8 mouse cellular contexts compared by ENCODE assay signal in the genomic region with DNA sequence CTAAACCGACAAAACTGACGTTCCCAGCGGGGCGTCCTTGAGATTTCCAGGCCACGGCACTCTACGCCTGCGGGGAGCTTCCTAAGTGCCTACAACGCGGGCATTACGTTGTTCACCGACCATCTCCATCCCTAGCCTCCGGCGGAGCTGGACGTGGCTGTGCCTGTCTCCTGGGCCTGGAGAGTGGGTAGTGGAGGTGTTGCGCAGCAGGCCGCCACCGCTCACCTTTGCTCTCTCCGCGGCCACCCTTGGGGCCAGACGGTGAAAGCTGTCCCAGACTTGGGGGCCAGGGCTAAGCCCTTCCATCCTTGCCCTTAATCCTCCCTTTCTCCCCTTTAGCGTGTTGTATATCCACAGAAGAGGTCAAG. TPM values are rescaled to one million over a fixed set of nuclear protein-coding genes. Genes with fewer than 3 reads are reported as not detected.
DNase-seq lines count a peak whose midpoint lies in the region; ATAC-seq and TF ChIP-seq lines count a peak whose summit lies in the region.

No protein-coding gene starts in this region.

- TF ChIP-seq CTCF in heart, postnatal 0 days (IDR thresholded peaks at IDR 0.05; ENCODE audit: low read depth) = no peak
- no peak for TF ChIP-seq CTCF in bone marrow, adult 2 months (IDR thresholded peaks at IDR 0.05; ENCODE audit: control insufficient read depth, insufficient read depth, low read length)

- H3K27ac ChIP-seq in heart, postnatal 0 days (ENCODE audit: low read depth) = peak overlapping the region; percentile 98
- peak overlapping the region; percentile 97 for H3K27ac ChIP-seq in bone marrow, adult 2 months (ENCODE audit: control insufficient read depth, insufficient read depth, low read depth, low read length, poor library complexity)
- peak overlapping the region; percentile 92 for H3K27ac ChIP-seq in liver, embryonic 16.5 days (ENCODE audit: low read length)

- H3K27me3 ChIP-seq in heart, postnatal 0 days (ENCODE audit: control insufficient read depth, insufficient read depth, low read length) = no peaks in the 10 kb centered on the region
- no peaks in the 10 kb centered on the region for H3K27me3 ChIP-seq in liver, embryonic 16.5 days (ENCODE audit: control insufficient read depth, insufficient read depth, low read depth, low read length)

- H3K9ac ChIP-seq in heart, postnatal 0 days (replicated peaks; ENCODE audit: low read depth, low read length) = peak overlapping the region; percentile 80
- H3K9ac ChIP-seq in liver, embryonic 16.5 days (ENCODE audit: low read depth, low read length) = peak overlapping the region; percentile 72

- H3K4me2 ChIP-seq in heart, postnatal 0 days (ENCODE audit: low read depth, low read length) = peak overlapping the region; percentile 99
- peak overlapping the region; percentile 79 for H3K4me2 ChIP-seq in liver, embryonic 16.5 days (ENCODE audit: low read depth, low read length)

- no peaks in the 10 kb centered on the region for H3K4me1 ChIP-seq in heart, postnatal 0 days (ENCODE audit: control insufficient read depth, insufficient read depth)
- H3K4me1 ChIP-seq in bone marrow, adult 2 months (ENCODE audit: control insufficient read depth, insufficient read depth, low read length) = no peaks in the 10 kb centered on the region; the same call in 1 of the 2 replicates
- no peaks in the 10 kb centered on the region; the same call in none of the 2 replicates for H3K4me1 ChIP-seq in liver, embryonic 16.5 days (ENCODE audit: control insufficient read depth, low read depth, low read length)

- no peaks in the 10 kb centered on the region for H3K9me3 ChIP-seq in heart, postnatal 0 days (replicated peaks; ENCODE audit: control insufficient read depth, low read length)
- H3K9me3 ChIP-seq in liver, embryonic 16.5 days (replicated peaks; ENCODE audit: control insufficient read depth, low read length) = no peaks in the 10 kb centered on the region

- WGBS in heart, postnatal 0 days = 1% methylated on average over 21 of the region's 21 CpGs
- WGBS in bone marrow, adult 2 months = 0% methylated on average over 21 of the region's 21 CpGs
- under 1% methylated on average over 21 of the region's 21 CpGs for WGBS in liver, embryonic 16.5 days (ENCODE audit: insufficient replicate concordance)

- no peaks in the 10 kb centered on the region for H3K36me3 ChIP-seq in heart, postnatal 0 days (replicated peaks; ENCODE audit: control insufficient read depth, insufficient read depth, low read length)
- H3K36me3 ChIP-seq in liver, embryonic 16.5 days (ENCODE audit: control insufficient read depth, insufficient read depth) = no peaks in the 10 kb centered on the region

- H3K4me3 ChIP-seq in heart, postnatal 0 days (ENCODE audit: low read depth, low read length) = peak overlapping the region; percentile 67
- H3K4me3 ChIP-seq in bone marrow, adult 2 months (replicated peaks; ENCODE audit: control insufficient read depth, low read depth, low read length) = peak overlapping the region; percentile 90
- H3K4me3 ChIP-seq in liver, embryonic 16.5 days (ENCODE audit: low read depth, low read length) = peak overlapping the region; percentile 88

- no peak; the same call in 1 of the 2 replicates for TF ChIP-seq POLR2A in bone marrow, adult 2 months (IDR thresholded peaks at IDR 0.05; ENCODE audit: borderline replicate concordance, control insufficient read depth, low read depth, low read length)

- ATAC-seq in heart, postnatal 0 days (ENCODE audit: insufficient read depth, low read depth) = peak; percentile 37
- peak; percentile 52 for ATAC-seq in liver, embryonic 16.5 days (ENCODE audit: low read depth)

- no peak for TF ChIP-seq EP300 in heart, postnatal 0 days (IDR thresholded peaks at IDR 0.05; ENCODE audit: low read depth)

- DNase-seq in heart, postnatal 0 days (ENCODE audit: low spot score) = no peak
- DNase-seq in heart, postnatal 36 days = no peak
- peak; percentile 27 for DNase-seq in gonadal fat pad, adult 2 months (ENCODE audit: low read depth)
- DNase-seq in urinary bladder, adult 18-20 months (ENCODE audit: low spot score in 2 of 2) = no peak
- no peak for DNase-seq in adrenal gland, postnatal 36 days
- no peak for DNase-seq in kidney, adult 18-20 months

- intact Hi-C loops in heart, postnatal 36 days (cut with DNase I) = loop anchor here (1.0 to 2.0 kb wide), 2 partner anchors 28 to 88 kb away; a partner anchor contains a TSS

RNA-seq across cellular contexts. Expression of a gene that starts 0.4 kb away (rescaled TPM):
- total RNA-seq in heart, postnatal 0 days (2014; rRNA removed; ENCODE audit: low replicate concordance) = 6.8 and 15.5 TPM in 2 replicates
- 21.5 and 22.2 TPM in 2 replicates for polyA plus RNA-seq in heart, postnatal 0 days (2015; fragmentation: Nextera tagmentation; extraction: Ambion mirVana)
- 10 to 100 TPM; 24.8 to 25.4 TPM for total RNA-seq in heart, postnatal 36 days (2021)
- polyA plus RNA-seq in bone marrow, adult 2 months (2011; ENCODE audit: insufficient read depth, insufficient read length, low replicate concordance, missing spikeins) = 11.7 and 19.2 TPM in 2 replicates
- polyA plus RNA-seq in gonadal fat pad, adult 2 months (2012; rRNA removed) = 7.5 and 14.0 TPM in 2 replicates
- polyA plus RNA-seq in liver, embryonic 16.5 days (2015; fragmentation: Nextera tagmentation; extraction: Ambion mirVana) = 18.5 and 20.1 TPM in 2 replicates
- total RNA-seq in adrenal gland, postnatal 36 days (2021) = 100 to 1,000 TPM in 1 of 2 experiments, 10 to 100 TPM in 1; 61.1 to 112 TPM

RNA-seq across cellular contexts. Expression of a gene that starts 28.3 kb away (rescaled TPM):
- 52.7 and 82.4 TPM in 2 replicates for total RNA-seq in heart, postnatal 0 days (2014; rRNA removed; ENCODE audit: low replicate concordance)
- polyA plus RNA-seq in heart, postnatal 0 days (2015; fragmentation: Nextera tagmentation; extraction: Ambion mirVana) = 18.0 and 19.2 TPM in 2 replicates
- 10 to 100 TPM; 21.4 to 24.7 TPM for total RNA-seq in heart, postnatal 36 days (2021)
- polyA plus RNA-seq in bone marrow, adult 2 months (2011; ENCODE audit: insufficient read depth, insufficient read length, low replicate concordance, missing spikeins) = 41.0 and 53.1 TPM in 2 replicates
- 92.9 and 93.3 TPM in 2 replicates for polyA plus RNA-seq in gonadal fat pad, adult 2 months (2012; rRNA removed)
- polyA plus RNA-seq in liver, embryonic 16.5 days (2015; fragmentation: Nextera tagmentation; extraction: Ambion mirVana) = 19.9 and 20.9 TPM in 2 replicates
- total RNA-seq in adrenal gland, postnatal 36 days (2021) = 10 to 100 TPM; 67.3 to 72.7 TPM
